Mouse (Mus musculus) lung, adult 2 months (tissue): Measurements from ENCODE around the gene 4933434E20Rik.

ENCODE experiments used
- CTCF ChIP-seq: fragments of 200-500 bp; IDR thresholded peaks from 2 replicates; pipeline ENCODE4 v1.5.1; 2011; ENCODE audit warnings: mild to moderate bottlenecking, low read length, control low read depth; ENCODE audit not compliant: insufficient read depth
- POLR2A ChIP-seq: fragments of 200-500 bp; IDR thresholded peaks from 2 replicates; pipeline ENCODE4 v1.6.1; 2011; ENCODE audit warnings: low read depth, mild to moderate bottlenecking, control low read depth, low read length, borderline replicate concordance; ENCODE audit errors: extremely low read depth

- TF ChIP-seq CTCF: no peak
- no peak for TF ChIP-seq POLR2A
Measured at GRCm38 (mm10) chr3:90086068-90086467, 34.6 kb downstream of the 4933434E20Rik start.
